Mouse (Mus musculus): ENCODE data around the gene Usp7. TPM values are rescaled to one million over a fixed set of nuclear protein-coding genes. Genes with fewer than 3 reads are reported as not detected.

Usp7 gene
- polyA plus RNA-seq, 1 experiment from 2014 or later = 31.6 TPM

GRCm38 (mm10) chr16:8687559-8688112, 104.5 kb downstream of the Usp7 start:
- Histone ChIP-seq H3K36me3 (replicated peaks) (peaks cover 81% of the 10 kb centered on the region), H3K27me3 (replicated peaks; ENCODE audit: low read depth, poor library complexity, severe bottlenecking) (no peaks in the 10 kb centered on the region), H3K27ac (replicated peaks) (no peak overlapping the region), H3K4me1 (no peaks in the 10 kb centered on the region), H3K9me3 (no peaks in the 10 kb centered on the region), H3K4me3 (no peak overlapping the region)
- no peak for DNase-seq (ENCODE audit: low spot score)

- Histone ChIP-seq H3K4me3 (no peak overlapping the region), H3K27ac (replicated peaks) (no peak overlapping the region), H3K36me3 (replicated peaks) (peaks cover 75% of the 10 kb centered on the region), H3K4me1 (no peaks in the 10 kb centered on the region), H3K27me3 (replicated peaks; ENCODE audit: low read depth, poor library complexity, severe bottlenecking) (no peaks in the 10 kb centered on the region), H3K9me3 (no peaks in the 10 kb centered on the region)
- DNase-seq (ENCODE audit: low spot score) = no peak
- WGBS = 84% methylated on average over 11 of the region's 11 CpGs
Observed at GRCm38 (mm10) chr16:8686871-8687535, 105.1 kb downstream of the Usp7 start.

- no peaks in the 10 kb centered on the region for H3K9me3 ChIP-seq
- H3K27ac ChIP-seq (replicated peaks) = no peak overlapping the region
- peaks cover 68% of the 10 kb centered on the region for H3K36me3 ChIP-seq (replicated peaks)
- no peak overlapping the region for H3K4me3 ChIP-seq
- H3K27me3 ChIP-seq (replicated peaks; ENCODE audit: low read depth, poor library complexity, severe bottlenecking) = no peaks in the 10 kb centered on the region
- H3K4me1 ChIP-seq = no peaks in the 10 kb centered on the region
- DNase-seq (ENCODE audit: low spot score) = peak; percentile 67
- WGBS = 63% methylated on average over 7 of the region's 7 CpGs
Observed at GRCm38 (mm10) chr16:8686121-8686870, 105.8 kb downstream of the Usp7 start.

- H3K27ac ChIP-seq (replicated peaks) = no peak overlapping the region
- DNase-seq (ENCODE audit: low spot score) = no peak
- no peaks in the 10 kb centered on the region for H3K4me1 ChIP-seq
- no peaks in the 10 kb centered on the region for H3K27me3 ChIP-seq (replicated peaks; ENCODE audit: low read depth, poor library complexity, severe bottlenecking)
- peaks cover 55% of the 10 kb centered on the region for H3K36me3 ChIP-seq (replicated peaks)
- H3K9me3 ChIP-seq = no peaks in the 10 kb centered on the region
- H3K4me3 ChIP-seq = no peak overlapping the region
- 91% methylated on average over 4 of the region's 4 CpGs for WGBS
Observed at GRCm38 (mm10) chr16:8685087-8685486, 107.0 kb downstream of the Usp7 start.

GRCm38 (mm10) chr16:8680470-8680869, 111.6 kb downstream of the Usp7 start, which contains the start of gene Gm5767:
Gene Gm5767 (plus strand): TSS chr16:8680770.
- peaks cover 14% of the 10 kb centered on the region; the same call in 1 of the 2 replicates for H3K36me3 ChIP-seq (replicated peaks)
- 84% methylated on average over 5 of the region's 5 CpGs for WGBS
- no peaks in the 10 kb centered on the region for H3K27me3 ChIP-seq (replicated peaks; ENCODE audit: low read depth, poor library complexity, severe bottlenecking)
- no peak within 1 kb of the TSS for H3K4me3 ChIP-seq
- no peak for DNase-seq (ENCODE audit: low spot score)
- no peaks in the 10 kb centered on the region for H3K4me1 ChIP-seq
- no peak within 1 kb of the TSS for H3K27ac ChIP-seq (replicated peaks)
- no peaks in the 10 kb centered on the region for H3K9me3 ChIP-seq

GRCm38 (mm10) chr16:8679780-8680179, 112.3 kb downstream of the Usp7 start:
- no peak overlapping the region for H3K4me3 ChIP-seq
- peaks cover 10% of the 10 kb centered on the region; the same call in 1 of the 2 replicates for H3K36me3 ChIP-seq (replicated peaks)
- H3K4me1 ChIP-seq = no peaks in the 10 kb centered on the region
- WGBS = 86% methylated on average over 3 of the region's 3 CpGs
- no peaks in the 10 kb centered on the region for H3K9me3 ChIP-seq
- H3K27me3 ChIP-seq (replicated peaks; ENCODE audit: low read depth, poor library complexity, severe bottlenecking) = no peaks in the 10 kb centered on the region
- no peak for DNase-seq (ENCODE audit: low spot score)
- no peak overlapping the region for H3K27ac ChIP-seq (replicated peaks)

- Histone ChIP-seq H3K9me3 (no peaks in the 10 kb centered on the region), H3K27me3 (replicated peaks; ENCODE audit: low read depth, poor library complexity, severe bottlenecking) (peaks cover 5% of the 10 kb centered on the region), H3K27ac (replicated peaks) (no peak overlapping the region), H3K4me3 (no peak overlapping the region), H3K36me3 (replicated peaks) (peaks cover 6% of the 10 kb centered on the region; the same call in 1 of the 2 replicates), H3K4me1 (no peaks in the 10 kb centered on the region; the same call in 1 of the 2 replicates)
- no peak for DNase-seq (ENCODE audit: low spot score)
- WGBS = 89% methylated on average over 4 of the region's 4 CpGs
Observed at GRCm38 (mm10) chr16:8678676-8679075, 113.4 kb downstream of the Usp7 start.

GRCm38 (mm10) chr16:8678035-8678434, 114.1 kb downstream of the Usp7 start:
- Histone ChIP-seq H3K27ac (replicated peaks) (no peak overlapping the region), H3K9me3 (no peaks in the 10 kb centered on the region), H3K36me3 (replicated peaks) (no peaks in the 10 kb centered on the region), H3K4me1 (no peaks in the 10 kb centered on the region; the same call in 1 of the 2 replicates), H3K27me3 (replicated peaks; ENCODE audit: low read depth, poor library complexity, severe bottlenecking) (peaks cover 11% of the 10 kb centered on the region), H3K4me3 (no peak overlapping the region)
- 58% methylated on average over 5 of the region's 5 CpGs for WGBS
- DNase-seq (ENCODE audit: low spot score) = no peak

- peaks cover 17% of the 10 kb centered on the region for H3K27me3 ChIP-seq (replicated peaks; ENCODE audit: low read depth, poor library complexity, severe bottlenecking)
- WGBS = 54% methylated on average over 4 of the region's 4 CpGs
- no peaks in the 10 kb centered on the region for H3K36me3 ChIP-seq (replicated peaks)
- no peaks in the 10 kb centered on the region for H3K9me3 ChIP-seq
- peaks cover under 1% of the 10 kb centered on the region; the same call in 1 of the 2 replicates for H3K4me1 ChIP-seq
- peak; percentile 50 for DNase-seq (ENCODE audit: low spot score)
- no peak overlapping the region for H3K4me3 ChIP-seq
- H3K27ac ChIP-seq (replicated peaks) = no peak overlapping the region
Observed at GRCm38 (mm10) chr16:8676800-8677199, 115.3 kb downstream of the Usp7 start.

- H3K36me3 ChIP-seq (replicated peaks) = no peaks in the 10 kb centered on the region
- no peak overlapping the region for H3K4me3 ChIP-seq
- H3K9me3 ChIP-seq = no peaks in the 10 kb centered on the region
- DNase-seq (ENCODE audit: low spot score) = no peak
- peaks cover 6% of the 10 kb centered on the region for H3K4me1 ChIP-seq
- no peak overlapping the region for H3K27ac ChIP-seq (replicated peaks)
- 68% methylated on average over 2 of the region's 2 CpGs for WGBS
- H3K27me3 ChIP-seq (replicated peaks; ENCODE audit: low read depth, poor library complexity, severe bottlenecking) = peaks cover 17% of the 10 kb centered on the region
Observed at GRCm38 (mm10) chr16:8676228-8676627, 115.9 kb downstream of the Usp7 start.

GRCm38 (mm10) chr16:8675559-8675958, 116.5 kb downstream of the Usp7 start:
- WGBS = 88% methylated on average over 8 of the region's 8 CpGs

GRCm38 (mm10) chr16:8674165-8674564, 117.9 kb downstream of the Usp7 start:
- 4% methylated on average over 8 of the region's 8 CpGs for WGBS
- H3K9me3 ChIP-seq = no peaks in the 10 kb centered on the region
- no peak overlapping the region for H3K27ac ChIP-seq (replicated peaks)
- no peak overlapping the region for H3K4me3 ChIP-seq
- H3K36me3 ChIP-seq (replicated peaks) = peaks cover 2% of the 10 kb centered on the region
- peak; percentile 72 for DNase-seq (ENCODE audit: low spot score)
- H3K27me3 ChIP-seq (replicated peaks; ENCODE audit: low read depth, poor library complexity, severe bottlenecking) = peaks cover 17% of the 10 kb centered on the region
- peaks cover 26% of the 10 kb centered on the region for H3K4me1 ChIP-seq

More at GRCm38 (mm10) chr16:8675559-8675958, 116.5 kb downstream of the Usp7 start:
- Histone ChIP-seq H3K27ac (replicated peaks) (no peak overlapping the region), H3K36me3 (replicated peaks) (no peaks in the 10 kb centered on the region), H3K4me1 (peaks cover 13% of the 10 kb centered on the region), H3K27me3 (replicated peaks; ENCODE audit: low read depth, poor library complexity, severe bottlenecking) (peaks cover 17% of the 10 kb centered on the region), H3K9me3 (no peaks in the 10 kb centered on the region), H3K4me3 (no peak overlapping the region)
- no peak for DNase-seq (ENCODE audit: low spot score)

All from embryonic facial prominence, embryonic 10.5 days (tissue).